Mouse (Mus musculus): Measurements from ENCODE around the gene Ppil4. TPM values are rescaled to one million over a fixed set of nuclear protein-coding genes. Genes with fewer than 3 reads are reported as not detected.

The Ppil4 gene
- polyA plus RNA-seq, 1 experiment from 2014 or later = 47.7 TPM

DNA sequence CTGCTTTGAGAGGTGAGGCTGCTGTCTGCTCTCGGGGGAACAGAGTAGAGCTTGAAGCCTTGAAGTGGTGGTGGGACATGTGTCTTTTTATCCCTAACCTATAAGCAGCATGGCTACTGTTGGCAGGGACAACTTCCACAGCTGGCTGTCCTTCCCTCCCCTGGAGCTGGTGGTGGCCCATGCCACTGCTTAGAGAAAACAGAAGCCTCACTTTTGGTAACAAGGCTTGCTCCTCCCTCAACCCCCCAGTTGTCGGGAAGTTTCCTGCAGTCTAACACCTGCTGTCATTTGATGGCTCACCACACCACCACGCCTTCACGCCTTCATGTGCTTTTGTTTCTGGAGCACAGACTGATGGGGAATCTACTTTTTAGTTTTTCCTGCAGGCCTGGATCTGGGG, 51.5 kb downstream of the Ppil4 start:
- no peak for ATAC-seq (ENCODE audit: low FRiP score)
- 81% methylated on average over 4 of the region's 4 CpGs for whole genome bisulfite sequencing
- H3K9ac ChIP-seq = no peak overlapping the region

DNA sequence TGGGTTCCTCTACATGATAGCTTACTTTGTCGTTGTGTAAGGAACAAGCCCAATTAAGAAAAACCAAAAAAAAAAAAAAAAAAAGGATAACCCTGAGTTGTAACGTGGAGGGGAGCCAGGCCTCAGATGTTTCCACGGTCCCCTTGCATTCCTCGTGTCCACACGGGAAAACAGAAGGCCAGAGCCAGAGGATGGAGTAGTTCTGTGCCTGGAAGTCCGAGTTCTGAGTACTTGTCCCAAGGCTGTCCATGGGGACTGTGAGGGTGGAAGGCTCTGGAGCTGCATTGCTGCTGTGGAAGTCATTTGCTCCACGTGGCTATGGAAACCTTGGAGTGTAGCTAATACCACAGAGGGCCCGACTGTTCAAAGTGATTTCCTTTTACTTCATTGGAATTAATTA, 52.4 kb downstream of the Ppil4 start:
- H3K36me3 ChIP-seq = no peaks in the 10 kb centered on the region
- H3K9me3 ChIP-seq (replicated peaks) = no peaks in the 10 kb centered on the region
- no peaks in the 10 kb centered on the region for H3K4me1 ChIP-seq
- H3K4me3 ChIP-seq = no peak overlapping the region
- H3K4me2 ChIP-seq (replicated peaks) = no peak overlapping the region
- H3K27ac ChIP-seq = no peak overlapping the region
- H3K27me3 ChIP-seq = no peaks in the 10 kb centered on the region
- no peak for ATAC-seq (ENCODE audit: low FRiP score)
- 79% methylated on average over 8 of the region's 8 CpGs for WGBS
- no peak overlapping the region for H3K9ac ChIP-seq

More for the DNA sequence above, 51.5 kb downstream of the Ppil4 start:
- H3K27ac ChIP-seq = no peak overlapping the region
- H3K36me3 ChIP-seq = no peaks in the 10 kb centered on the region
- H3K27me3 ChIP-seq = no peaks in the 10 kb centered on the region
- H3K4me3 ChIP-seq = no peak overlapping the region
- H3K4me2 ChIP-seq (replicated peaks) = no peak overlapping the region
- H3K4me1 ChIP-seq = no peaks in the 10 kb centered on the region
- H3K9me3 ChIP-seq (replicated peaks) = no peaks in the 10 kb centered on the region

DNA sequence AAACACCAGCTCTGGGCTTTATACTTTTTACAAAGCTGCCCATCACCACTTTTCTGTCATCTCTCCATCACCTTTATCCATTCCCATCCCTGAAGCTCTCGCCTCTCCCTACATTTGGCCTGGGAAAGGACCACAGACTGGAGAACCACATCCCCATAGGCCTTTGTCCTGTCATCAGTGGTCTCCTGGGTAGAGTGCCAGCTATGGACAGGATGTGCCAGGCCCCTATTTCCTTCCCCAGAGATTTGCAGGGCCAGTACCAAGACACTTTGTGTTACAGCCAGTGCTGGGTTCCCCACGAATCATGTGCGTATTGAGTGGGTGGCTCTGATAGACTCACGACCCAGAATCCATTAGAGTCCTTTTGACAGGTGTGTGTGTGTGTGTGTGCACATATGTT, 53.3 kb downstream of the Ppil4 start:
- Histone ChIP-seq H3K27me3 (no peaks in the 10 kb centered on the region), H3K27ac (no peak overlapping the region), H3K36me3 (no peaks in the 10 kb centered on the region), H3K4me3 (no peak overlapping the region), H3K9ac (no peak overlapping the region), H3K4me1 (no peaks in the 10 kb centered on the region), H3K4me2 (replicated peaks) (no peak overlapping the region), H3K9me3 (replicated peaks) (no peaks in the 10 kb centered on the region)
- ATAC-seq (ENCODE audit: low FRiP score) = no peak
- WGBS = 92% methylated on average over 4 of the region's 4 CpGs

DNA sequence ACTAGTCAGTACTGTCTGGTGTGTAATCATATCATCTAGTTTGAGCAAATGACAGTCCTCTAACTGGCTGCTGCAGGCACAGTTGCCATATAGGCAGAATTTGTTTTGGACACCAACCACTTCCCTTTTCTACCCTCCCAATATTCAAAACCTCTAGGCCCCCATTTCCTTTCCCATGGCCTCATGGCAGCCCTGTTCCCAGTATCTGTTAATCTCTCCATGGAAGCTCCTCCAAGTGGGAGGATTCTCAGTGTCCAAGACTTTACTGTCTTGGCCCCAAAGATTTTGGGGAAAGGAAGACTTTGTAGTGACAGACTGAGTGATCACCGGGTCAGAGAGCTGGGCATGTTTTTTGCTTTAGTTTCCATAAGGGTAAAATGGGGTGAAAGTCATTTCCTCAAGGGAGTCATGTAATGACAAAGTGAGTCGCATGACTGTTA, 54.5 kb downstream of the Ppil4 start:
- Histone ChIP-seq H3K9ac (no peak overlapping the region), H3K27ac (no peak overlapping the region), H3K27me3 (no peaks in the 10 kb centered on the region), H3K4me2 (replicated peaks) (no peak overlapping the region), H3K4me3 (no peak overlapping the region), H3K9me3 (replicated peaks) (no peaks in the 10 kb centered on the region), H3K4me1 (no peaks in the 10 kb centered on the region), H3K36me3 (no peaks in the 10 kb centered on the region)
- no peak for ATAC-seq (ENCODE audit: low FRiP score)
- WGBS = 83% methylated on average over 2 of the region's 2 CpGs

DNA sequence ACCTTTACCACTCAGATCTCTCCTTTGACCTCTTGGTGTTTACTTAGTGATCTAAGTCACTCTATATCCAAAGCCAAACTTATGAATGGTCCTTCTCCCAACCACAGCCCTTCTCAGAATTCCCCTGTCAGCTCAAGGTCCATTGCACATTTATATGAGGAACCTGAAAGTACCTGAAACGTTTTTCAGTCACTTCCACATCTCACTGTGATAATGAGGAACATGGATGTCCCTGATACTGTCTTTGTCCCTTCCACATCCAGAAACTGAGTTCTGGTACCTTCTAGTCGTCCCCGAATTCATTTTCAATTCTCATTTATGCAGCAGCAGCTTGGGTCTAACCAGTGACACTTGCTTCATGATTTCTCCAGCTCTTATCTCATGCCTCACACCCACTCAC, 59.2 kb downstream of the Ppil4 start:
- no peak overlapping the region for H3K4me2 ChIP-seq (replicated peaks)
- no peak for ATAC-seq (ENCODE audit: low FRiP score)
- H3K27ac ChIP-seq = no peak overlapping the region
- no peaks in the 10 kb centered on the region for H3K36me3 ChIP-seq
- H3K9me3 ChIP-seq (replicated peaks) = no peaks in the 10 kb centered on the region
- WGBS = 71% methylated on average over 3 of the region's 3 CpGs
- no peaks in the 10 kb centered on the region for H3K27me3 ChIP-seq
- H3K9ac ChIP-seq = no peak overlapping the region
- H3K4me3 ChIP-seq = no peak overlapping the region
- no peaks in the 10 kb centered on the region for H3K4me1 ChIP-seq

DNA sequence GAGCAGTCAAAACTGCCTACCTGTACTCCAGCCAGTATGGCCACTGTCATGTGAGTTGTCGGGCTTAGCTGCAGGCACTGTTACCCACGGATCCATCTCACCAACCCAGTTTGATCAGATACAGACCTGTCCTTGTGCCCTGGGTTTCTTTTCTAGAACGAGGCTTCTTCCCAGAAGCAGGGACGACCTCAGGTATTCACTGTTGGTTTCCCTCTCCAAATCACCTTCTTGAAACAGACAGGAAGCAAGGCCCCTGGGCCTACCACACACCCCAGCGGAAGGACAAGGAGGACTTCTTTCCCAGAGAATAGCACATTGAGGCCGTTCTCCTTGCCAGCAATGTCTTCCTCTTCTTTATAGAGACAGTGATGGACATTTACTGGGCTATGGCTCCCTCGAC, 67.8 kb downstream of the Ppil4 start:
- H3K27me3 ChIP-seq = no peaks in the 10 kb centered on the region
- H3K4me1 ChIP-seq = 0 out of 2 replicates have a peak, but pooled peaks cover 2% of the 10 kb centered on the region
- H3K36me3 ChIP-seq = no peaks in the 10 kb centered on the region
- no peak overlapping the region for H3K9ac ChIP-seq
- no peak overlapping the region for H3K27ac ChIP-seq
- WGBS = 87% methylated on average over 7 of the region's 7 CpGs
- H3K4me2 ChIP-seq (replicated peaks) = no peak overlapping the region
- ATAC-seq (ENCODE audit: low FRiP score) = no peak
- H3K9me3 ChIP-seq (replicated peaks) = no peaks in the 10 kb centered on the region
- no peak overlapping the region for H3K4me3 ChIP-seq

DNA sequence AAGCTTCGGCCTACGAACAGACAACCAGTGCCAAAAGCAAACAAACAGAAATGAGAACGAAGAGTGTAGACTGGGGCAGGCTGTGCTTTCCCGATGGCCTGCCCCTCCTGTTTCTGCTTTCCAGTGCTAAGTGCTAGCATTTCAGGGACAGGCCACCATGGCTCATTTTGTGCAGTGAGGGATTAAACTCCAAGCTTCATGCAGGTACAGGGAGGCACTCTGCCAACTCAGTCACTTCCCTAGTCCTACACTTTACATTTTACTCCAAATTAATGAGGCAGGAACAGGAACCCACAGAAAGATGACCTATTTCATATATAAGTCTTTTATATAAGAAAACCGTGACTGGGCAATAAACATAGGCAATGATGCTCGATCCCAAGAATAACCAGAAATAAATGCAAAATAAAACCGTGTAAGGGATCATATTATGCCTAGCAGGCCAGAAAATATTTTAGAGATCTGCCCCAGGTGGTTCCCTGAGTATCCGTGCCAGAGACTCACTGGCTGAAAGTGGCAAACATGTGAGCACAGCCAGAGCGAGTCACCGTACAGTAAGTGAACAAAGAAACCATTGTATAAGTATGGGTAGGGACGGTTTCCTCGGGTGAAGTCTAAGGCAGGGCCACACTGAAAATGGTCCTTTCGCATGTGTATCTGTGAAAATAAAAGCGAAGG, 68.7 kb downstream of the Ppil4 start:
- H3K4me2 ChIP-seq (replicated peaks) = no peak overlapping the region
- H3K4me3 ChIP-seq = no peak overlapping the region
- no peak overlapping the region for H3K27ac ChIP-seq
- 83% methylated on average over 14 of the region's 14 CpGs for WGBS
- no peak overlapping the region for H3K9ac ChIP-seq
- peaks cover 3% of the 10 kb centered on the region; the same call in 1 of the 2 replicates for H3K27me3 ChIP-seq
- no peaks in the 10 kb centered on the region for H3K36me3 ChIP-seq
- no peaks in the 10 kb centered on the region for H3K9me3 ChIP-seq (replicated peaks)
- H3K4me1 ChIP-seq = 0 out of 2 replicates have a peak, but pooled peaks cover 2% of the 10 kb centered on the region
- ATAC-seq (ENCODE audit: low FRiP score) = no peak

DNA sequence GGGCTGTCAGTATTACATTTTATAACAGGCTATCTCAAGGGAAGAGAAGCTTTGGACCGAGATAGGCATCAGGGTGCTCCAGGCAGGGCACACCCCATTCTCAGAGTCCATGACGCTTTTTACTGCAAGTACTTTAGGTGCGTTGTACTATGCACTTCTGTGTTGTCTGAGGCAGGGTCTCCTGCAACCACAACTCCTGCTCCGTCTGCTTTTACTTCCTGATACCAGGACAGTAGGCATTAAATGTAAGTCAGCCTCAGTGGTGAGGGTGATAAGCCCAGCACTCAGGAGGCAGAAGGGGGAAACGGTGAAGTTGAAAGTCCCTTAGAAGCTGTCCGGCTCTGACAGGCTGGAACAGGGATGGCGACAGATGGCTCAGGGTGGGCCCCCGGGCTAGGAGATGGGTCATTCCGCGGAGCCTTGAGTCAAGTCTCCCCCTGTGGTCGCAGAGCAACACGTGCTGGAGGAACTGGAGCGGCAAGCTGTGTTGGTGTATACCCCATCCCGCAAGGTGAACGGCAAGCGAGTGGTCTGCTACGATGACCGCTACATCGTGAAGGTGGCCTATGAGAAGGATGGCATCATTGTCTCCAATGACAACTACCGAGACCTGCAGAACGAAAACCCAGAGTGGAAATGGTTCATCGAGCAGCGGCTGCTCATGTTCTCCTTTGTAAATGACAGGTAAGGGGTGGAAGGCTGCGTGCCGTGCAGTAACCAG, 69.4 kb downstream of the Ppil4 start:
- Histone ChIP-seq H3K4me1 (peaks cover 4% of the 10 kb centered on the region), H3K9me3 (replicated peaks) (no peaks in the 10 kb centered on the region), H3K27me3 (peaks cover 10% of the 10 kb centered on the region), H3K4me2 (replicated peaks) (no peak overlapping the region), H3K36me3 (no peaks in the 10 kb centered on the region), H3K27ac (no peak overlapping the region), H3K4me3 (no peak overlapping the region), H3K9ac (no peak overlapping the region)
- WGBS = 89% methylated on average over 24 of the region's 25 CpGs
- no peak for ATAC-seq (ENCODE audit: low FRiP score)

DNA sequence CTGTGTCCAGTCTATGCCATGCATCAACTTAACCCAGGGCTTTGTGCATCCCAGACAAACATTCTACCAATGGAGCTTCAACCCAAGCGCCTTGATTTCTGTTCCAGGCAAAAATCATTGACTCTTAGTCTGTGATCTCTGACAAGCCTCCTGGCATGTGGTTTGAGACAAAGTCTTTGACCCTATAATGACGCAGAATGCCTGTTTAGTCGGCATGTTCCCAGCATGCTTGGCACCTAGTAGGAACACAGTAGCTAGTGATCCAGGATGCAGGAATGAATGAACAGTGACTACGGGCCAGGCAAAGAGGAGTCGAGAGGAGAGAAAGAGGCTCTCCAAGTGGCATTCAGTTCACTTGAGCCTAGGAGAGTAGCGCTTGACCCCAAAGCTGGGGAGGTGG, 70.7 kb downstream of the Ppil4 start:
- H3K4me1 ChIP-seq = peaks cover 12% of the 10 kb centered on the region

DNA sequence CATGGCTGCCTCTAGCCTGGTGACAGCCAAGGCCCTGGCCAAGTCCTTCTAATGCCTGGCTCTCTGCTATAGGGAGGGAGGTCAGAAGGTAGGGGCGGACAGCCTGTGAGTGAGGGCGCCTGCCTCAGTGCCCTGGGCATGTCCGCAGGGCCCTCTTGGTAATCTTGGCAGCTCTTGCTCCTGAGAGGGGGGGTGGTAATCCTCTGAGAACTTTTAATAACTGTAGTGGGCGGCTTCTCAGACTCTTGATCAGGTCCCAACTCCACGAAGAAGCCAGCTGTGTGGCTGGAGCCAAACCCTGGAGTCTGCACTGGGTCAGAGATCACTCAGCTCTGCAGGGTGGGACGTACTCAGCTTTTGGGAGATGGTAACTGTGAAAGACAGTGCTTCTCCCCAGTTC, 71.5 kb downstream of the Ppil4 start:
- H3K9ac ChIP-seq = no peak overlapping the region
- no peak overlapping the region for H3K4me2 ChIP-seq (replicated peaks)
- H3K27ac ChIP-seq = no peak overlapping the region
- no peak for ATAC-seq (ENCODE audit: low FRiP score)
- WGBS = 77% methylated on average over 6 of the region's 6 CpGs
- no peaks in the 10 kb centered on the region for H3K9me3 ChIP-seq (replicated peaks)
- H3K4me3 ChIP-seq = no peak overlapping the region
- H3K36me3 ChIP-seq = no peaks in the 10 kb centered on the region
- peaks cover 12% of the 10 kb centered on the region for H3K4me1 ChIP-seq
- peaks cover 29% of the 10 kb centered on the region for H3K27me3 ChIP-seq

More for the DNA sequence above, 70.7 kb downstream of the Ppil4 start:
- peaks cover 23% of the 10 kb centered on the region for H3K27me3 ChIP-seq
- no peak overlapping the region for H3K4me3 ChIP-seq
- no peaks in the 10 kb centered on the region for H3K9me3 ChIP-seq (replicated peaks)
- H3K9ac ChIP-seq = no peak overlapping the region
- H3K27ac ChIP-seq = no peak overlapping the region
- no peak overlapping the region for H3K4me2 ChIP-seq (replicated peaks)
- WGBS = 92% methylated on average over 6 of the region's 6 CpGs
- H3K36me3 ChIP-seq = no peaks in the 10 kb centered on the region
- no peak for ATAC-seq (ENCODE audit: low FRiP score)

DNA sequence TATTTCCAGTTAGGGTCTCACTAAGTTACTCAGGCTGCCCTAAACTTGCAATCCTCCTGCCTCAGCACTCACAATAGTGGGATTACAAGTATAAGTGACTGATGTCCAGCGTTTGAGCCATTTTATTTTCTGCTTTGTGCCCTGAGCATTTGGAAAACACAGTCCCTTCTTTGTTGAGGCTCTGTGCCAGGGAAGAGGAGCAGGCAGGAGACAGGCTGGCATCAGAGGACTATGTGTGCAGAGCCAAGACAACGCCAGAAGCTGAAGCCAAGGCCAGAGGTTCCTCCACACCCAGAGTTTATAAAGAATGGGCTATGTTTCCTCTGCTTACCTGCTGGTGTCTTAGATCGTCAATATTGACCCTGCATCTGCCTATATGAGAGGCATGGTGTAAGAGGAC, 72.1 kb downstream of the Ppil4 start:
- 85% methylated on average over 3 of the region's 3 CpGs for WGBS
- Histone ChIP-seq H3K27me3 (peaks cover 32% of the 10 kb centered on the region), H3K4me1 (peaks cover 12% of the 10 kb centered on the region), H3K36me3 (no peaks in the 10 kb centered on the region), H3K27ac (no peak overlapping the region), H3K4me3 (no peak overlapping the region), H3K9ac (no peak overlapping the region), H3K4me2 (replicated peaks) (no peak overlapping the region), H3K9me3 (replicated peaks) (no peaks in the 10 kb centered on the region)
- ATAC-seq (ENCODE audit: low FRiP score) = no peak

DNA sequence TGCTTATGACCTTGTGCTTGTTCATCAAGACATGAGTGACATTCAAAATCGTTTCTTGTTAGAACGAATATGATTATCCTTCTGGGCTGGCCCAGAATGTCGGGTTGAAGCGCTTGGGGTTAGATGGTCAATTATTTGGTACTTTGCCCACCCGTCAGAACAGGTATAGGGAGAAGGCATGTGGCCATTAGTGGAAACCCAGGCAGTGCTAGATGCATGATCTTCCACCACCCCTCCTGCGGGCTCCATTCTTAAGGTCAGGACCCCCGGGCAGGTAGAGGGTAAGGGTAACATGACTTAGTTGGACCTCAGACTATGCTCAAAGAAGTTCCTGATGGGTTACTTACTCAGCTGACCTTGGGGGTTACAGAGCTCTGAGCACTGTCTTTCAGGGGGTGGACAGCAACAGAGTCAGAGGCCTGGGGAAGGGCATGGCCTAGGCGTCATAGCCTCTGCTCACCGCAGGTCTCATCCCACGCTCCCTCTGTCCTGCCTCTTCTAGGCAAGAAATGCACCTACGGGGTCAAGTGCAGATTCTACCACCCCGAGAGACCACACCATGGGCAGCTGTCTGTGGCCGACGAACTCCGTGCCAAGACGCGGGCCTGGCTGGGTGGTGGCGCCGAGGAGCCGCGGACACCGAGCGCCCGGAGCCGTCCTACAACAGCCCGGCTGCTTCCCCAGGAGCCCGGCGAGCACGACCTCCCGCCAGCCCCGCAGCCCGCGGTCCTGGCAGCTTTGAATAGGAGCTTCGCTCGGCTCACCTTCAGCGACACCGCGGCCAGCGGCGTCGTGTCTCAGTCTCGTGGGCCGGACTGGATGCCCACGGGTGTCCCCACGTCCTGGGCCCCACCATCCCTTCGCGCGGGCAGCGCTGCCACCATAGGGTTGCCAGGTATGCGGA, 74.3 kb downstream of the Ppil4 start:
- ATAC-seq (ENCODE audit: low FRiP score) = no peak
- Histone ChIP-seq H3K4me2 (replicated peaks) (peak overlapping the region; percentile 66), H3K9ac (peak overlapping the region; percentile 62), H3K4me1 (peaks cover 10% of the 10 kb centered on the region), H3K27ac (no peak overlapping the region), H3K27me3 (peaks cover 32% of the 10 kb centered on the region), H3K36me3 (no peaks in the 10 kb centered on the region), H3K4me3 (peak overlapping the region; percentile 42), H3K9me3 (replicated peaks) (no peaks in the 10 kb centered on the region)
- WGBS = 17% methylated on average over 50 of the region's 50 CpGs
